Mouse (Mus musculus): ENCODE results near the gene 1700029H14Rik.

1700029H14Rik gene

DNA sequence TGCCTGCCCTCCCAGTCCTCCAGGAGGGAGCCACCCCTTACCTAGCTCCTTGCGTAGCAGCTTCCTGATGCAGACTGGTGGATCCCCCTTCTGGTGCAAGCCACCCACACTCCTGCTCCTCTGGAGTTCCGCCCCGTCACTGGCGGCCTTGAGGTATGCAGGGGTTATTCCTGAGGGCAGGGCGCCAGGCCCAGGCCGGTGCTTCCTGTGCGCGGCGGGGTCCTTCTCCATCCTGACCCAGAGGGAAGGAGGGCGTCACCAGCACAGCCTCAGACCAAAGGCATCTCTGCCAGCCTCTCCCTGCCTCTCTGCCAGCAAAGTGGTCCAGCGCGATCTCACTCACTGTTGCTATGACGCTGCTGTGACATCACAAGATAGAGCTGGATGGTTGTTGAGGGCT is at the start of gene 1700029H14Rik:
TSS of gene 1700029H14Rik (minus strand) at position 344 of the 400 bp plus-strand sequence.
- DNase-seq (ENCODE audit: extremely low spot score, low read depth, low spot score): no peak

DNA sequence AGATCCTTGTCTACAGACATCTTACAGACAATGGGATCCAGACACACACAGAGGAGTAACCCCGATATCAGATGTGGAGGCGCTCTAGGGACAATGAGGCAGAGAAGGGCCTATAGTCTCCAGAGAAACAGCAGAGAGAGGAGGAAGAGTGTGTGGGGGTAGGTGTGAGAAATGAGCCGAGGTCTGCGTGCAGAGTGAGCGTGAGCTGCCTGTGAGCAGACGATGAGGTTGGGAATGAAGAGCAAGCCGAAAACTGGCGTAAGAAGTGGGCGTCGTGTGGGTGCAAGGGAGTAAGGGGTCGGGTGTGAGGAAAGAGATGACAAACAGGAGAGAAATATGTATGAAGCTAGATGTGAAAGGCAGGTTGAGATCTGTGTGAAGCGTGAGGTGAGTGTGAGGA is 49.4 kb upstream of the 1700029H14Rik start:
- DNase-seq (ENCODE audit: extremely low spot score, low read depth, low spot score): no peak

DNA sequence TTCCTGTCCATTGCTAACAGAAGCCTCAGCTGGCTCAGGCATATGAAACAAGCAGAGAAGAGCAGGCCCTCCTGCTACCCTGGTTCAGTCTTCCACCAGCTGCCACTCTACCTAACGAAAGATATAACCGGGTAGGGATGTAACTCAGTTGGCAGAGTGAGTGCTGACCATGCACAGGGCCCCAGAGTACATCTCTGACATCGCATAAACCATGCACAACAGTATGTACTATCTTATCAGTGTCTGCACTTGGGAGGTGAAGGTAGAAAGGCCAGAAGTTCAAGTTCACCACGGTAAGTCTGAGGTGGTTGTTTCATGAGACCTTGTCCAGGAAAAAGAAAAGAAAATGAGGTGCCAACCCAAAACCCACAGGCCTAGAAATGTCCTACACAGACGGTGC is 47.7 kb upstream of the 1700029H14Rik start:
- no peak for DNase-seq (ENCODE audit: extremely low spot score, low read depth, low spot score)

DNA sequence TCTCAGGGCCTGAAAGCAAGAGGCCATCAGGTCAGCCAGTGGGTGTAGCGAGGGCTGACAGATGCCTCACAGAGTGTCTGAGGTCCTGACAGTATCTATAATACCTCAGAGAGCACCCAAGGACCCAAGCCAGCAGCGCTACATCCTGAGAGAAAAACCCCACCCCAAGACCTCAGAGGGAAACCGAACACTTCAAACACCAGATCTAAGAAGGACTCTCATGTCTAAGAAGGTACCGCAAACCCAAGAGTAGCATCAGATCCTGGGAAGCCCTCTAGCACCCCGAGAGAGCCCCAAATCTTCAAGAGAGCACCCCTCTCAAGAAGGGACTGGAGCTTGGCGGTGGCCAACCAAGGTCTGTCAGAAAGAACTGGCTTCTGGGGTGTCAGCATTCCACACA is 46.7 kb upstream of the 1700029H14Rik start:
- no peak for DNase-seq (ENCODE audit: extremely low spot score, low read depth, low spot score)

DNA sequence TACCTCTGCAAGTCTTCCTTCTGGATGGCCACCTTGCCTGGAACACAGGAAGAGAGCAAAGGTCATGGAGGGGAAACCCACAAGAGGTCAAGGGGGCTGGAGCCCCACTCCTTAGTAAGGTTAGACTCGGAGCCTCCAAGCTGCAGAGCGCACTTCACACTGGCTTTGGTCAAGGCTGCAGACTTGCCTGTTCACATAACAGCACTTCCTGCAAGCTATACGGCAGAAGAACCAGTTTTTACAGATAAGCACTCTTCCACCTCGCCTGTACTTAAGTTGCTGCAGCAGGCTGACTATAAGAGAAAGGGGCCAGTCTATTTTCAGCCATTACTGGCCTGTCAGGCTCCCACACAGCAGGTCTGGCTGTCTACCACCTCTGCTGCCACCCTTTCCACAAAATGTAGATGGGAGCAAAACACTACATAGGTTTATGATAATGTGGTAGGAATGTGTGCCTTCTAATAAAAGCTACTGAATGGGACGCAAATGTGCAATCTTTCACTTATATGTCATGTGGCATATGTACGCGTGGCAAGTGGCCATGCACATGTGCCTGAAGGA is 43.7 kb upstream of the 1700029H14Rik start:
- no peak for DNase-seq (ENCODE audit: extremely low spot score, low read depth, low spot score)

DNA sequence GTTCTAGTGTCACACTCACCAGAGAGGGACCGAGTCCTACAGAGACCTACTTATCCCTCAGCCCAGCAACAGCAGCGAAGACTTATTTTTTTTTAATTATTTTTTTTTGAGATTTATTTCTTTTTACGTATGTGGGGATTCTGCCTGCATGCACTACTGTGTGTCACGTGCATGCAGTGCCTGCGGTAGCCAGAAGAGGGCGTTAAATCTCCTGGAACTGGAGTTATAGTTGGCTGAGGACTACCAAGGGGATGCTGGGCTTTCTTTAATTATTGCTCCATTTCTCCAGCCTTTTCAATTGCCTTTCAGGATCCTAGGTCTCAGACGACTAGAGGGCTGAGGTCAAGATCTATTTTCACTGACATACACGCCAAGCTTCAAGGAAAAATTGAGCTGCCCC is 40.4 kb upstream of the 1700029H14Rik start:
- no peak for DNase-seq (ENCODE audit: extremely low spot score, low read depth, low spot score)

DNA sequence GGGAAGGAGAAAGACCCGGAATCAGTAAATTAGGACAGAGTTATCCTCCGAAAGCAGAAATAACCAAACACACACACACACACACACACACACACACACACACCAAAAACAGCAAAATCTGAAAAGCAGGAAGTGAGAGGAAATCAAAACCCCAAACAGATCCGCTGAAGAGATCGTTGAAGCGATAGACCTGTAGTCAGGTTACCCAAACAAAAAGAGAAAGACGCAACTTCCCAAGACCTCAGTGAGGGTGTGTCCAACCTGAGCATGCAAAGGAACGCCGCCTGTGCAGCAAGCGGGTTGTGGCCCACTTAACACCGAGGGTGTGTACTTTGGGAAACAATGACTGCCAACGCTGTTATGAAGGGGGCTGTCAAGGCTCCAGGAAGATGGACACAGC is 38.9 kb upstream of the 1700029H14Rik start:
- no peak for DNase-seq (ENCODE audit: extremely low spot score, low read depth, low spot score)

DNA sequence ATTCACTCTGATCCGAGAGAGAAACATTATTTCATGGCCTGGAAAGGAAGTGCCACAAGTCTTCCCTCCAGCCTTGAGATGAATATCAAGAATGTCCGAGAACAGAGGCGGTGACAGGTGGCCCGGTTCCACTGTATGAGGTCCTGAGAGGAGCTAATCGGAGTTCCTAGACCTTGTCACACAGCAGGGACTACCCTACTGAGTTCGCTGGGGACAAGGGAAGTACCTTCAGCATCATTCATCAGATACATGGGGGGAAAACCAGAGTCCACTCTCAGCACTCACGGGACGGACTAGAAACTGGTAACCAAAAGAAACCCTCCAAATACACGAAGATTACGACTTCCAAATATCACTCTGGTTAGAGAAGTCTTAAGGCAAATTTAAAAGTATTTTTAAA is 38.5 kb upstream of the 1700029H14Rik start:
- no peak for DNase-seq (ENCODE audit: extremely low spot score, low read depth, low spot score)

DNA sequence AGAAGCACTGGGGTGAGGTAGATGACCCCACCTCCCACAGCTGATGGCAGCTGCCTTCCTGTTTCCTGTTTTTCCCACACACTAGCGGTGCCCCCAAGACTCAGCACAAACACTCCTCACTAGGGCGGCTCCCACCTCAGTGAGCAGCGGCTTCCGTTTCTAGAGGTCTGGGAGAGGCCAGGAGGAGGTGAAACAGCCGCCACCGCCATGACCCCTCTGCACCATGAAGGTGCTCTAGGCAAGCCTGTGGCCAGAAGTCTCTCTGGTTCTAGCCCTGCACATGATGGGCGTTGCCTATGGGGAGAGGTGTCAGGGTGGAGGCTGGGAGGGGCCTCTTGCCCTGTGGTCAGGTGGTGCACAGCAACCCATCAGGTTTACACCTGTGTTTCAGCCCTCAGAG is 37.9 kb upstream of the 1700029H14Rik start:
- DNase-seq (ENCODE audit: extremely low spot score, low read depth, low spot score): no peak

DNA sequence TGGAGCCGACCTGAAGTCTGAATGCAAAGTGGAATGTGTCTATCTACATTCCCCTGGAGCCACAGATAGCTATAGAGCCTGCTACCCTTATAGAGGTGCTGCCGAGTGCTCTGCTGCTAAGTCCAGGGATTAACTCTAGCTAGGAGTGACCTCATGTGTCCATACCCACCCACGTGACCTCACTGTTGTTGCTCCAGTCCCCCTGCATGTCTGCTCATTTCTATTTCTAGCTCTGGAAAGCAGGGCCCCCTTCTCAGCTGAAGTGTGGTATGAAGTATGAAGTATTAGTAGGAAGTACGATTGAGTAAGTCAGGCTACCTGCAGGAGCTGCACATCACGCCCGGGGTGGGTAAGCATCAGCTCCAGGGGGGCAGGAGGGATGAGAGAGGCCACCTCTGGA is 35.5 kb upstream of the 1700029H14Rik start:
- no peak for DNase-seq (ENCODE audit: extremely low spot score, low read depth, low spot score)

DNA sequence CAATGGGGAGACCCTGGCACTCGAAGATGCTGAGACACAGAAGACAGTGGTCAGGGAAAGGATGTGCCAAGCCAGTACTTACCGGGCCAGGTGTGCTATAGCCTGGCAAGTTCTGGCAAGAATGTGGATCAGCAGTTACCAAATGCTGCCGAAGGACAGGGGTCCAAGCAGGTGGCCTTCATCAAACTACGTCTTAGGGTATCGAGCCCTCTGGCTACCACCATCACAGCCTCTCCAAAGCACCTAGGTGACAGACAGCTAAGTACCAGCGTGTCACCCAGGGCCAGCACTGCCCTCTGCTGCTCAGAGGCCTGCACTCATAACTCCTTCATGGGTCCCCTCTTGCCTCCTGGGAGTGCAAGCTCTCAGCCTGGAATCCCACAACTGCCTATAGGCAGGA is 33.6 kb upstream of the 1700029H14Rik start:
- no peak for DNase-seq (ENCODE audit: extremely low spot score, low read depth, low spot score)

DNA sequence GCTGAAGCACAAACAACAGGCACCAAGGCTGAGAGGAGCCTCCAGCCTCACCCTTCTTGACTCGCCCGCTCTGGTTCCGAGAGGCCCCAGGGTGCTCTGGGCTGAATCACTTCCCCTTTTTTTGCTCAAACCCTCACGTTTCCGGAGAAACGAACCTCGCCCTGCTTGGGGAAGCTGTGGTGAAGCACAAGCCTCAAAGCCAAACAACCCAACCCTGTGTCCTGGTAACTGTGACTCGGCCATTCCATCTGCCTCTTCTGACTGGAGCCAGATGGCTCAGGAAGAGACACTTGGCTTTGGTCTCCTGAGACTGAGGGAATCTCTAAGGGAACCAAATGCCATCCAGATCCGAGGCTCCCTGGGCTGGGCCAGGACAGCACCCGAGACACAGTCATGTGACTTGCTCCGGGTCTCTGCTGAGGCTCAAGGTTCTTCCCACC is 32.6 kb upstream of the 1700029H14Rik start:
- no peak for DNase-seq (ENCODE audit: extremely low spot score, low read depth, low spot score)

DNA sequence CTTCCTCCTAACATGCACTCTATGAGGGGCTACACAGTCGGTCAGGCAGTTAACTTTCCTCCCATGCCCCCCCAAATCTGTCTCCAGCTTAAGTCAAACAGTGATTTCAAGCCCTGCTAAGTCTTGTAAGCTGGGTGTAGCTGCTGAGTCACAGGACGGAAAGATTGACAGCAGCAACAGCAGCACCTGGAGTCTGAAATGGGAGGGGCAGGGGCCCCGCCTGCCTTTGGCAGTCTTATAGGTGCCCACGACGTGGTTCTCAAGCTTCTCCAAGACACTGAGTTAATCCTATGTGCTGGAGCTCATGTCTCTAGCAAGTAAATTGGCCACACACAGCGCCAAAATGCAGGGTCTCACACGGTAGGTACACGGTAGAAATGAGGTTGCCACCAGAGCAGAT is 31.1 kb upstream of the 1700029H14Rik start:
- DNase-seq (ENCODE audit: extremely low spot score, low read depth, low spot score): no peak

DNA sequence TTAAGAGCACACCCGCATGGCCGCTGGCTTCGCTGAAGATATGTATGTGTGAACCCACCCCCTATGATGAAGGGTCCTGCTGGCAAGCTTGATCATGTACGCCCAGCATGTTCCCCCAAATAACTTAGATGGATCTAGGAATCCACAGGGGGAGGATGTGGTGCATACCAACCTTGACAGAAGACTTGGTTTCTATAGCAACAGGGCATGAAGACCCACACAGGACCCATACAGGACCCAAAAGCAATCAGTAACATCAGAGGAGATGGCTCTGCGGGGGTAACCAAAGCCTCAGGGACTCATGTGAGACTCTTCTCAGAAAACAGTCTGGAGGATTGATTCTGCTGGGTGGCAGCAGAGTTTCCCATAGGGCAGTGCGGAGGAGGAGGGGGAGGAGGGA is 29.0 kb upstream of the 1700029H14Rik start:
- DNase-seq (ENCODE audit: extremely low spot score, low read depth, low spot score): no peak

DNA sequence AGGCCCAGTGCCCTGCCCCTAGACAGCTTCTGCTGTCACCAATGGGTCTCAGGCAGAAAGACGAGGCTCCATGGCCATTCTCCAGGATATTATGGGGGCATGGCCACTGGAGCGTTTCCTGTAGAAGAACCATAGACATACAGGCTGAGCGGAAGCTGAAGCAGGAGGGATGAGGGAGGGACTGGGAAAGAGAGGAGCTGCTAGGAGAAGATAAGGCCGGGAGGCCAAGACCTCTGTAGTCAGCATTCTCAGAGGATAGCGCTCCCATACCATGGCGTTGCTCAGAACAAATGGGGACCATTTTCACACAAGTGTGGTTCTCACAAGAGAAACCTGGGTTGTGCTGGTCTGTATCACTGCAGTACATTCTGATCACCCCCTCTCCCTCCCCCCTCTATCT is 26.8 kb upstream of the 1700029H14Rik start:
- DNase-seq (ENCODE audit: extremely low spot score, low read depth, low spot score): no peak

DNA sequence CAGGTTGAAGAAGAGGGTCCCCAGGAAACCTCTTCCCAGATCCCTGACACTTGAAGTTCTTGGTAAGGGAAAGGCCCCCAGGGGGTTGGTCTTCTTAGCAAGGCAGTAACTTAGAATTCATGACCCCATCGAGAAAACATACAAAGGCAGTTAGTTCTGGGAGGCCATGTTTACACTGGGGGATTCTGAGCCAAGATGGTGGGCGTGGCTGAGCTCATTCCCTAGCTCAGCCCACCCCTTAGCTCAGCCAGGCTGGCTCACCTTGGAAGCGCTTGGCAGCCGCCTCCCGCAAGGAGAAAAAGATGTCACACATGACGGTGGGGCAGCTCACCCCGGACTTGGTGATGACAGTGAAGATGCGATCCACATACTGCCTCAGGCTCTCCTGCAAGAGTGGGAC is 22.4 kb upstream of the 1700029H14Rik start:
- DNase-seq (ENCODE audit: extremely low spot score, low read depth, low spot score): no peak

DNA sequence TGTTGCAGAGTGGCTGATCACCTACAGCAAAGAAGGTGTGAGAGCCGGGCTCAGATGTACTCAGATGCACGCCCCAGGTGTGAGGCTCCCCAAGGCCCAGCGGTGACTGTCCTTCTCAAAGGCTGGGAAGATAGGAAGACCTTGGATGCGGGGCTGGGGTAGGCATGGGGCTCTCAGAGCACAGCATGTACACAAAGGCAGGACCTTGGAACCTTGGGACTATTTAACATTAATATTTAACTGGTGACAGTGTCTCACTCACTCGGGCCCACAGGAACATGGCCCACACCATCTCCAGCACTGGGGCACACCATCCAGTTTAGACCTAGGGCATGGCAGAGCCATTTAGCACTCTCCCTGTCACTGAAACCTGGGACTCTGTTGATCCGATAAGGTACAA is 15.6 kb upstream of the 1700029H14Rik start:
- DNase-seq (ENCODE audit: extremely low spot score, low read depth, low spot score): no peak

DNA sequence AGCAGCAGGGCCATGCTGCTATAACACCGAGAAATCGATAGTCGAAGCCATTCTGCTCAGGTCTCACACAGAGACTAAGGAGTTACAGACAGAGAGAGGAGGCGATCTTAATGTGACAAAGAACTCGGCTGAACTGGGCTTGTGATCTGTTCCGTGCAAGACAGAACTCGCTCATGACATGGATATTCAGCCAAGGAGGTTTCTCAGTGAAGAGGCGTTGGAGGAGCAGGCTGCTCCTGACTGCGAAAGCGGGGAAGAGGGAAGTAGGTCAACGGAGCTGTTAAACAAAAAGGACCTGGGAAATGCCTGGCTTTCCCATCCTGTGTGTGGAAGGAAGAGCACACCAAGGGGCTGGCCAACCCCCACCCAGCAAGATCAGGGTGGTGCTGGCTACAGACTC is 9.7 kb upstream of the 1700029H14Rik start:
- DNase-seq (ENCODE audit: extremely low spot score, low read depth, low spot score): no peak

DNA sequence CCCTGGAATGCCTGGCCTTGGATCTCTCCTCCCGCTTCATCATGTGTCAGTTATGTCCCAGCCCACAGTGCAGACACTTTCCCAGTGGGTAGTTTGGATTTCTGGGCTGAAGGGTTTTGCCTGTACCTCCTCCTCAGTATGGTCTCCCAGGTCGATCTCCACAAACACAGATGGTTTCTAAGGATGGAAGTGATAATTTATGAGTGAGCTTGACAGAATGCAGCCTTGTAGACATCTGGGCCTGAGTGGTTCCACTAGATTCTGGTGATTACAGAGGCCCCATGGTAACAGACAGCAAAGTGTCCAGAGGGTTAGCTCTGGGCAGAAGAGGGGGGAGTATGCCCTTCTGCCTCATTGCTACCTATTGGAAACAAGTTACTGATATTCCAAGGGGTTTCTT is 4.7 kb downstream of the 1700029H14Rik start:
- no peak for DNase-seq (ENCODE audit: extremely low spot score, low read depth, low spot score)

DNA sequence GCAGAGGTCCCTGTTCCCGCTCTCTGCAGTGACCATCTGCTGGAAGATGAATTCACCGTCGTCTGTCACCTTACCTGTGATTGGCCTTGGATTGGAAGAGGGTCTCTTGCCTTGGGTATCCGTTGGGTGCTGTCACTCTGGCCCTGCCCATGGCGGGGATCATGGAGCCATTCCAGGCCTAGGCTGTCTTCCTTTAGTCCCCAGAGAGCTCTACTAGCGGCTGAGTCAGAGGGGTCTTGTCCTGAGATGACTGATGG is 10.8 kb downstream of the 1700029H14Rik start:
- DNase-seq (ENCODE audit: extremely low spot score, low read depth, low spot score): no peak

DNA sequence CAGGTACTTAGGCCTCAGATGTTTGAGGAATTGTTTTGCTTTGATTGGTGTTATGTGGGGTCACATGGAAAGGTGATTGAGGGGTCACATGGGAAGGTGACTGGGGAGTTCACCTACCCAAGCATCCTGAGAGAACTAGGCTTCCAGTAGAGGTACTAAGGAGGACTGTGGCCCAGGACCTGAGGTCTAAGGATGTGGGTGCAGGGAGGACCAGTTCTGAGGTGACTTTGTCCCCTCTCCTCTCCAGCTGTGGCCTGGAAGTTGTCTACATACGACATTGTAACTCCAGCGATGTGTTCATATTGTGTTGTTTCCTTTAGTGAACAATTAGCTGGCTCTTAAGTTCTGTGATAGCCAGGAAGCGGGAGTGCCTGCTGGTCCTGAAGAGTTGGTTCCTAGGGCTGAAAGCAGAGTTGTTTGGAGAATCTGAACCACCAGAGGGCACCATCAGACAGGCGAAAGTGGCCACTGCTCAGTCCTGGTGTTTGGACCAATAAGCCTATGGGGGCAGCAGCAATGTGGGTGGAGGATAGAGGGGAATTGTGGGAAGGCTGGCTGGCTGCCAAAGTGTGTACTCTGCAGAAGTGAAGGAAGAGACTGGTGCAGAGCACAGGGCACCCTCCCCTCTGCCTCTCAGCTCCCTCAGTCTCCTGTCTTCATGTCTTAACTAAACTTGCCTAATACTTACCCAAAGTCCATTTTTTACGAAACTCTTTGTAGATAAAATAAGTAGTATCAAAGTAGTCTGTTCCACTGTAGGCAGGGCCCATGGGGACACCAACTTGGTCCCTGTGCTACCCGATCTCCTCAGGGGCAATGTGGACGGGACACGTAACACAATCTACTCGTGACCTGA is 11.3 kb downstream of the 1700029H14Rik start:
- DNase-seq (ENCODE audit: extremely low spot score, low read depth, low spot score): peak; percentile 68

DNA sequence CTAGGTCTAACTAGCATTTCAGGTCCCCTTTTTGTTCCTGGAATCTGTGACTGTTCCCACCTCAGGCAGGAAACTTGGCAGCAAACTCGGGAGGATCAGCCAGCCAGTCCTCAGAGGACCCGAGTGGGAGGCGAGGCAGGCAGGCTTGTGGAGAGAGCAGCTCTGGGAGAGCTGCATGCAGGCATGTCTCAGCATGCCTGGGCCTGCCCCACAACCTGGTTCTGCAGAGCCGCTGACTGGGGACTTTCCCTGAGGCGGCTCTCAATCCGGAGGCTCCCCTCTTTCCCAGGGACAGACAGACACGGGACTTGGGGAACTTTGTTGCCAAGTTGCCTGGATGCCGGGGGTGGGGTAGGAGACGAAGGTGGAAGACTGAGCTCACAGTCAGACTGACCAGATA is 13.4 kb downstream of the 1700029H14Rik start:
- no peak for DNase-seq (ENCODE audit: extremely low spot score, low read depth, low spot score)

DNA sequence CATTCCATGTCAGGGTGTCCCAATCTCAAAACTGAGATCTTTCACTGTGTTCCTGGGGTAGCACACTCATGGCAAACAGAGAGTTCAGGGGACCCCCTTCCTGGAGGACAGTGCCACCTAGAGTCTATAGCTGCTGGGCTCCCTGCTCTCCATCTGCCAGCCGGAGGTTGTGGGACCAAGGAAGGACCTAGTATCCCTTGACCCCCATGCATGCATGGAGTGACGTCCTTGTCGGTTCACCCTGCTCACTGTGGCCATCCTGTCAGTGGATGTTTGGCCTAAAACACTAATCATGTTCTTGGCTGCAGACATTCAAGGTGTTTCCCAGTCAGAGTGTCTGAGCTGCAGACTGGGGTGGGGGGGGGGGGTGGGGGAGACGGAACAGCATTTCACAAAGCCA is 14.0 kb downstream of the 1700029H14Rik start:
- DNase-seq (ENCODE audit: extremely low spot score, low read depth, low spot score): no peak

All from hindlimb bud, embryonic 11.5 days (tissue).